Mouse (Mus musculus) midbrain, embryonic 15.5 days (tissue): ENCODE results near the gene Cacna1g. TPM values are rescaled to one million over a fixed set of nuclear protein-coding genes. Genes with fewer than 3 reads are reported as not detected.

Experiments used
- ATAC-seq: fragments of 200-750 bp; cut with Nextera tagmentation; replicated peaks from 2 replicates; pipeline ENCODE4 v1.8.0; 2017; ENCODE audit warnings: moderate TSS enrichment
- H3K27ac ChIP-seq: fragments of 300-500 bp; sonication (generic); 2 replicates; pipeline ENCODE4 v1.5.1; 2015; ENCODE audit warnings: mild to moderate bottlenecking, inconsistent platforms
- H3K27me3 ChIP-seq: fragments of 300-500 bp; sonication (generic); replicated peaks from 2 replicates; pipeline ENCODE4 v1.6.1; 2015; ENCODE audit warnings: inconsistent platforms
- H3K36me3 ChIP-seq: fragments of 300-500 bp; sonication (generic); replicated peaks from 2 replicates; pipeline ENCODE4 v1.6.1; 2015; ENCODE audit warnings: inconsistent platforms
- H3K4me1 ChIP-seq: fragments of 300-500 bp; sonication (generic); 2 replicates; pipeline ENCODE4 v1.6.1; 2015; ENCODE audit warnings: inconsistent platforms
- H3K4me2 ChIP-seq: fragments of 300-500 bp; sonication (generic); 2 replicates; pipeline ENCODE4 v1.6.1; 2015; ENCODE audit warnings: inconsistent platforms, mild to moderate bottlenecking, moderate library complexity
- H3K4me3 ChIP-seq: fragments of 300-500 bp; sonication (generic); 2 replicates; pipeline ENCODE4 v1.5.1; 2015; ENCODE audit warnings: mild to moderate bottlenecking, inconsistent platforms
- H3K9ac ChIP-seq: fragments of 300-500 bp; sonication (generic); 2 replicates; pipeline ENCODE4 v1.6.1; 2015; ENCODE audit warnings: mild to moderate bottlenecking, inconsistent platforms
- H3K9me3 ChIP-seq: fragments of 300-500 bp; sonication (generic); 2 replicates; pipeline ENCODE4 v1.6.1; 2016; ENCODE audit warnings: inconsistent platforms
- WGBS: fragments of 180-500 bp; shearing (Covaris S2); methylation state at CpG from one replicate; pipeline ENCODE4 v1.1.7; 2015; ENCODE audit warnings: mixed read lengths; 5-methylcytosine and 5-hydroxymethylcytosine counted together
- polyA plus RNA-seq: library from polyadenylated mRNA; unstranded; fragments of >200 nt; fragmentation: Nextera tagmentation; extraction: Ambion mirVana; gene quantifications from 2 replicates; pipeline ENCODE4 v1.2.1, GENCODE M21; 2015

Gene Cacna1g
- polyA plus RNA-seq, 1 experiment from 2014 or later = 20.7 TPM

- Histone ChIP-seq H3K4me2 (no peak overlapping the region), H3K4me1 (no peaks in the 10 kb centered on the region), H3K4me3 (no peak overlapping the region), H3K9me3 (no peaks in the 10 kb centered on the region), H3K27ac (no peak overlapping the region), H3K9ac (no peak overlapping the region), H3K27me3 (no peaks in the 10 kb centered on the region), H3K36me3 (no peaks in the 10 kb centered on the region)
- ATAC-seq = no peak
- WGBS = 83% methylated on average over 3 of the region's 3 CpGs
Observed at GRCm38 (mm10) chr11:94365340-94365739, 108.7 kb downstream of the Cacna1g start.

GRCm38 (mm10) chr11:94363690-94364089, 110.3 kb downstream of the Cacna1g start:
- Histone ChIP-seq H3K36me3 (no peaks in the 10 kb centered on the region), H3K9me3 (no peaks in the 10 kb centered on the region), H3K27me3 (no peaks in the 10 kb centered on the region), H3K4me3 (no peak overlapping the region), H3K4me2 (no peak overlapping the region), H3K9ac (no peak overlapping the region), H3K4me1 (no peaks in the 10 kb centered on the region), H3K27ac (no peak overlapping the region)
- WGBS = 83% methylated on average over 7 of the region's 7 CpGs
- no peak for ATAC-seq

GRCm38 (mm10) chr11:94362101-94362500, 111.9 kb downstream of the Cacna1g start:
- H3K27ac ChIP-seq = no peak overlapping the region
- no peak overlapping the region for H3K9ac ChIP-seq
- H3K27me3 ChIP-seq = no peaks in the 10 kb centered on the region
- ATAC-seq = no peak
- no peaks in the 10 kb centered on the region for H3K4me1 ChIP-seq
- no peak overlapping the region for H3K4me3 ChIP-seq
- WGBS = 92% methylated on average over 5 of the region's 5 CpGs
- H3K9me3 ChIP-seq = no peaks in the 10 kb centered on the region
- H3K4me2 ChIP-seq = no peak overlapping the region
- no peaks in the 10 kb centered on the region for H3K36me3 ChIP-seq

GRCm38 (mm10) chr11:94361166-94361870, 112.7 kb downstream of the Cacna1g start:
- H3K36me3 ChIP-seq = no peaks in the 10 kb centered on the region
- no peak overlapping the region for H3K4me2 ChIP-seq
- no peaks in the 10 kb centered on the region for H3K4me1 ChIP-seq
- WGBS = 92% methylated on average over 14 of the region's 14 CpGs
- H3K9ac ChIP-seq = no peak overlapping the region
- H3K4me3 ChIP-seq = no peak overlapping the region
- no peaks in the 10 kb centered on the region for H3K9me3 ChIP-seq
- no peak for ATAC-seq
- H3K27me3 ChIP-seq = no peaks in the 10 kb centered on the region
- H3K27ac ChIP-seq = no peak overlapping the region

- Histone ChIP-seq H3K36me3 (no peaks in the 10 kb centered on the region), H3K27ac (no peak overlapping the region), H3K9me3 (no peaks in the 10 kb centered on the region), H3K4me2 (no peak overlapping the region), H3K4me1 (no peaks in the 10 kb centered on the region), H3K9ac (no peak overlapping the region), H3K27me3 (no peaks in the 10 kb centered on the region), H3K4me3 (no peak overlapping the region)
- no peak for ATAC-seq
- WGBS = 92% methylated on average over 12 of the region's 12 CpGs
Observed at GRCm38 (mm10) chr11:94359168-94359567, 114.8 kb downstream of the Cacna1g start.

Other genes with a start within 250 kb of the Cacna1g start
- 5.5 and 5.6 TPM in 2 replicates for gene Wfikkn2, start 228.2 kb downstream of the Cacna1g start, polyA plus RNA-seq
- 0.45 and 0.89 TPM in 2 replicates for gene Gm21885, start 192.3 kb downstream of the Cacna1g start, polyA plus RNA-seq
- 129 and 143 TPM in 2 replicates for gene Luc7l3, start 152.2 kb downstream of the Cacna1g start, polyA plus RNA-seq
- gene Ankrd40, start 146.2 kb downstream of the Cacna1g start, polyA plus RNA-seq = 16.7 and 18.4 TPM in 2 replicates
- gene Abcc3, start 81.2 kb downstream of the Cacna1g start, polyA plus RNA-seq = 0.70 and 1.3 TPM in 2 replicates
- 0.48 and 0.69 TPM in 2 replicates for gene Spata20, start 12.0 kb upstream of the Cacna1g start, polyA plus RNA-seq
- 0.72 and 1.2 TPM in 2 replicates for gene Epn3, start 25.8 kb upstream of the Cacna1g start, polyA plus RNA-seq
- gene Mycbpap, start 47.5 kb upstream of the Cacna1g start, polyA plus RNA-seq = 4.1 and 4.5 TPM in 2 replicates
- 9.1 and 9.7 TPM in 2 replicates for gene Rsad1, start 75.1 kb upstream of the Cacna1g start, polyA plus RNA-seq
- gene Chad, start 90.8 kb upstream of the Cacna1g start, polyA plus RNA-seq = 0.33 and 0.61 TPM in 2 replicates
- 1.6 and 1.7 TPM in 2 replicates for gene Acsf2, start 127.7 kb upstream of the Cacna1g start, polyA plus RNA-seq
- gene Lrrc59, start 155.6 kb upstream of the Cacna1g start, polyA plus RNA-seq = 165 and 166 TPM in 2 replicates
- gene Mrpl27, start 179.6 kb upstream of the Cacna1g start, polyA plus RNA-seq = 133 and 138 TPM in 2 replicates
- gene Eme1, start 179.8 kb upstream of the Cacna1g start, polyA plus RNA-seq = 3.1 and 3.5 TPM in 2 replicates
- 12.8 and 14.5 TPM in 2 replicates for gene Xylt2, start 203.3 kb upstream of the Cacna1g start, polyA plus RNA-seq
- gene Gm11541, start 230.3 kb upstream of the Cacna1g start, polyA plus RNA-seq = not detected in 2 replicates